Mouse (Mus musculus) bone marrow, adult 2 months (tissue): Measurements from ENCODE around the gene 2010109A12Rik. TPM values are rescaled to one million over a fixed set of nuclear protein-coding genes. Genes with fewer than 3 reads are reported as not detected.

Experiments used
- H3K27ac ChIP-seq: fragments of 200-500 bp; 2 replicates; pipeline ENCODE4 v1.5.1; 2012; ENCODE audit warnings: low read depth, mild to moderate bottlenecking, control low read depth, inconsistent platforms, low read length; ENCODE audit not compliant: control insufficient read depth, poor library complexity, insufficient read depth
- H3K4me1 ChIP-seq: fragments of 200-500 bp; 2 replicates; pipeline ENCODE4 v1.6.1; 2011; ENCODE audit warnings: low read length; ENCODE audit not compliant: control insufficient read depth, insufficient read depth
- H3K4me3 ChIP-seq: fragments of 200-500 bp; replicated peaks from 2 replicates; pipeline ENCODE3; 2011; ENCODE audit warnings: mild to moderate bottlenecking, low read depth, low read length, control low read depth; ENCODE audit not compliant: control insufficient read depth
- CTCF ChIP-seq: fragments of 200-500 bp; IDR thresholded peaks from 2 replicates; pipeline ENCODE4 v1.5.1; 2011; ENCODE audit warnings: low read length, control low read depth; ENCODE audit not compliant: control insufficient read depth, insufficient read depth
- POLR2A ChIP-seq: fragments of 200-500 bp; IDR thresholded peaks from 2 replicates; pipeline ENCODE4 v1.6.1; 2011; ENCODE audit warnings: low read depth, mild to moderate bottlenecking, control low read depth, low read length, borderline replicate concordance; ENCODE audit not compliant: control insufficient read depth
- WGBS: fragments of 180-500 bp; shearing (Covaris S2); methylation state at CpG from one replicate; pipeline ENCODE4 v1.1.7; 2018; 5-methylcytosine and 5-hydroxymethylcytosine counted together
- polyA plus RNA-seq: library from polyadenylated mRNA; stranded (reverse); fragments of >200 nt; gene quantifications from 2 replicates; pipeline ENCODE4 v1.2.4, GENCODE M21; 2011; ENCODE audit warnings: low replicate concordance; ENCODE audit not compliant: missing spikeins, insufficient read depth, insufficient read length

The 2010109A12Rik gene
- polyA plus RNA-seq, 1 experiment, result 4.8 TPM

DNA sequence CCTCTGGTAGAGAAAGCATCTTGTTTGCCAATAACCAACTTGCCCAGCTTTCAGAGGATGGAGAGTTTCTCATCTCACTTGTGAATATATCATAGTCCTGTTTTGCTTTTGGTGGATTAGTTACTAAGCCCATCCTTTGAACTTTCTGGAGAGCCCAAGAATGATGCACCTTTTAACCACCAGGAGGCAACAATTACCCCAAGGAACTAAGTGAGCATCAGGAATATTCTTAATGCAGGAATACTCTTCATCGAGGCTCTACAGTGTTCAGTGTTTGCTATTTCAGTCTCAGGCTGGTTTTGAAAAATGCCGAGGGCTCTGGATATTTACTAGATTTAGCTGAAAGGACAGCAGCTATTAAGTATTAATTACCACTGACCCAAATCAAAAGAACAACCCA lies 26.1 kb upstream of the 2010109A12Rik start:
- TF ChIP-seq CTCF (no peak), POLR2A (no peak)
- Histone ChIP-seq H3K4me1 (no peaks in the 10 kb centered on the region), H3K4me3 (no peak overlapping the region), H3K27ac (no peak overlapping the region)
- WGBS, result 35% methylated on average over 2 of the region's 2 CpGs

DNA sequence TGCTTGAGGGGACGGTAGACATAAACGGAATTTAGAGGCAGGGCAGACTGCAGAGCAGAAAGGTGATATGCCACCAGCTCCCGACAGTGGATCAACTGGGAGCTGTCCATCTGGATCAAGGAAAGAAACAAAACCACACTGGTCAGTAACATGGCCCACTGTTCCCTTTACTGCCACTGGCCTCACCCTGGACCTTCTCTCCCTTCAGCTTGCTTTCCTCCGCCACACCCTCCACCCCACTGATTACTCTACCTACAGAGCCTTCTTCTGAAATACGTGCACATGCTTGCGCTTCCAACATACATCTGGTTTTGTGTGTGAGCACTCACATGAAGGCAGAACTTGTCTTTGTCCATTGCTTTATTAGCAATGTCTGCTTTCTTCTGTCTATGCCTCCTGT lies 23.0 kb upstream of the 2010109A12Rik start:
- TF ChIP-seq CTCF, result no peak
- TF ChIP-seq POLR2A, result no peak
- H3K27ac ChIP-seq, result no peak overlapping the region
- no peaks in the 10 kb centered on the region for H3K4me1 ChIP-seq
- WGBS, result 88% methylated on average over 6 of the region's 6 CpGs
- H3K4me3 ChIP-seq, result no peak overlapping the region

DNA sequence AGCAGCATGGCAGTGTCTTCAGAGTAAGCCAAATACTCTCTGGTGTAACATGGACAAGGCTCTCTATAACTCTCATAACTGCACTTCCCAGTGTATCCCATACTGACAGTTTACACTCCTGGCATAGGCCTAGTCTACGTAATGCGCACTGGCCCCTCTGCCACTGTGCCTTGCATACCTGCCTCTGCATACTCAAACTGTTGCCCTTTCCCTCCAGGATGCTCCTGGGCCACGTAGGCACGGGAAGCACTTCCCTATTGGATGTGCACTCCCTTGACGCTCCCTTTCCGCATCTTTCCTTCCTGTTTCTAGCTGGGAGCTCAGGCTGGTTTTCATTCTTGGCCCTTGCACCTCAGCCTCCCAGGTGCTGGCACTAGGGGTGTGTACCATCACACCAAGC lies 21.8 kb upstream of the 2010109A12Rik start:
- 80% methylated on average over 6 of the region's 6 CpGs for WGBS
- H3K4me3 ChIP-seq, result no peak overlapping the region
- no peak overlapping the region for H3K27ac ChIP-seq
- TF ChIP-seq POLR2A (no peak), CTCF (no peak; the same call in 1 of the 2 replicates)
- no peaks in the 10 kb centered on the region for H3K4me1 ChIP-seq

DNA sequence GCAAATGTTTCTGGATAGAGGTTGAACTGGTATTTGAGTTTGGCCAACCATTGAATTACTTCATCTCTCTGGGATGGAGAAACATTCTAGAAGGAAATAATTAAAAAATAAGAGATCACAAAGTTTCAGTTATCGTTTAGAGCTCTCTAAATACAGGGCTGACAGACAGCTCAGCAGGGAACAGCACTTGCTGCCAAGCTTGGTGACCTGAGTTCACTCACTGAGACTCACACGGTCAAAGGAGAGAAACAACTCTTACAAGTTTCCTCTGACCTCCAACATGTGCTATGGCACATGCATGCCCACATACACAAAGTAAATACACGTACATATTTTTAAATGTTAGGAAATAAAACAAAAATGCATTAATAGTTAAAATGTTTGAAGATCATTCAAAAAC lies 16.7 kb upstream of the 2010109A12Rik start:
- H3K4me1 ChIP-seq, result no peaks in the 10 kb centered on the region
- no peak for TF ChIP-seq POLR2A
- no peak for TF ChIP-seq CTCF
- H3K27ac ChIP-seq, result no peak overlapping the region
- 84% methylated on average over 3 of the region's 3 CpGs for WGBS
- no peak overlapping the region for H3K4me3 ChIP-seq

DNA sequence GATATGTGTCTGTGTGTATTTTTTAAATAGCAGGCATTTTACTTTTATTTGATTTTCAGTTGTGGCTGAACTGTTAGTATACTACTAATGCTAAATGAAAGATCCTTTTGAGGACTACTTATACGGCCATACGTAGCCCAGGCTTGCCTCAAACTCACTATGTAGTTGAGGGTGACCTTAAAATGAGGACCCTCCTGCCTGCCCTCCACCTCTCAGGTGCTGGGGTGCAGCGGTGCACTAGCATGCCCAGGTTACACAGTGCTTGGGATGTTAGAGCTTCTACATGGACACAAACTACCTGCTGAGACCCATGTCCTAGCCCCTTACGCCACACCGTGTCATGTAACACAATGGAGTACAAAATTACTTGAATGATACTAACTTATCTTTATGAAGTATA lies 15.9 kb upstream of the 2010109A12Rik start:
- TF ChIP-seq POLR2A (no peak), CTCF (no peak)
- H3K27ac ChIP-seq, result no peak overlapping the region
- H3K4me1 ChIP-seq, result no peaks in the 10 kb centered on the region
- no peak overlapping the region for H3K4me3 ChIP-seq
- 92% methylated on average over 5 of the region's 5 CpGs for WGBS

DNA sequence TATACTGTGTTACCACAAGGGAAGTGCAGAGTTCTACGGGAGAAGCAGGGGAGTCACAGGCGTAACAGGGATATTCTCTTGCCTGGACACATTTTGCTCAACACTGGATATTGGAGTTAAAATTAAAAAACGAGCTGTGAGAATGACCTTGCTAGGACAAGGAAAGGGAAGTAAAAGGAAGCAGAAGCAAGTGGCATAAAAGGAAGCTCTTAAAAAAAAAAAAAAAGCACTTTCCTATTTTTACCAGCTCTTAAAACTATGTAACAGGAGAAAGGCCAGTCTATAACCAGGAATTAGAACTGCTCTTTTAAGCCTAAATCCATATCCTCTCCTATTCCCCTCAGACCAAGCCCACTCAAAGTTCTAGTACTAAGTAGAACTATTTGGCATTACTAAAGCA lies 8.1 kb upstream of the 2010109A12Rik start:
- Histone ChIP-seq H3K4me3 (no peak overlapping the region), H3K27ac (no peak overlapping the region), H3K4me1 (peaks cover 2% of the 10 kb centered on the region; the same call in 1 of the 2 replicates)
- no peak for TF ChIP-seq POLR2A
- TF ChIP-seq CTCF, result no peak
- WGBS, result 54% methylated on average over 3 of the region's 3 CpGs

DNA sequence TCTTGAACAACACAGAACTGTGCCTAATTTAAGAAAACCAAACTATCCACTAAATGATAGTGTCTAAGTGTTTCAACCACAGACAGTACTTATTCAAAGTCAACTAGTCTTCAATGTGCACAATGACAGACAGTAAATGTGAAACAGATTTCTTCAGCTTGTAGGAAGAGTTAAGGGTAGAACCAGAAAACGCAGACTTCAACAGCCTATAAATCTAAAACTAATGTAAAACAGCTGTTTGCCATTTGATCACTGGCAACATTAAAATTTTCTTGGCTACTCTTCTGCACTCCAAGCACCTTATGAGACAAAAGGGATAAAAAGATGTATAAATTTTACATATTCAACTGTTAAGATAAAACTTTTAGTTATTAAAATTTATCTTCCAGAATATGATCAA lies 5.1 kb upstream of the 2010109A12Rik start:
- WGBS, result 92% methylated on average over 1 of the region's 1 CpGs
- Histone ChIP-seq H3K4me1 (peaks cover 2% of the 10 kb centered on the region; the same call in 1 of the 2 replicates), H3K27ac (no peak overlapping the region), H3K4me3 (no peak overlapping the region)
- no peak for TF ChIP-seq CTCF

DNA sequence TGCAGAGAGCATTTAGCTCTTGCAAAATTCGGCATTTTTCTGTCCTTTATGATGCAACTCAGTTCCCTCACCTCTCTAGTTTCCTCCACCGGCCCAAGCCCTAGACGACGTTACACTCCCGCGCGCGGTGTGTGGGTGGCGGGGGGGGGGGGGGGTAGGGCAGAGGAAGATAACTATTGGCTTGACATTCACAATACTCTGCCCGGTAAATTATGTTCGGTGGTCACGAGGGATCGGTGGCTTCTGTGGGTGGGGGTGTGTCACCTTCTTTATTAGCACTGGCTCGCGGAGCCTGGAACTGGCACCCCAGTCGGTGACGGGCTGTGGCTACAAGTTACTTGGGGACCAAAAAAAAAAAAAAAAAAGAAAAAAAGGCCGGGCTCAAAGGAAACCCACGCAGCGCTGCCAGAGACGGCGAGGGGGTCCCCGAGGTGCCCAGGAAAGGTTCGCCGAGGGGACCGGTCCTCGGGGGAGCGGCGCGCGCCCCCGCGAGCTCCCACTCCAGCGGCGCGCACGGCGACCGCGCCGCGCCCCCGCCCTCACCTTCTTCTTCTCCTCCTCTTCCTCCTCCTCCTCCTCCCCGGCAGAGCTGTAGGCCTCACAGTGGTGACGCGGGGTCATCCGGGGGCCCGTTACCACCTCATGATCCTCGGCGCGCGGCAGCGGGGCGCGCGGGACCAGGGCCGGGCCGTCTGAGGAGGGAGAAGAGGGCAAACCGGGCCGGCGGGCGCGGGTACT lies 778 bp upstream of the 2010109A12Rik start:
- H3K27ac ChIP-seq, result peak overlapping the region; percentile 99
- under 1% methylated on average over 63 of the region's 63 CpGs for WGBS
- H3K4me3 ChIP-seq, result peak overlapping the region; percentile 98
- no peaks in the 10 kb centered on the region for H3K4me1 ChIP-seq
- TF ChIP-seq CTCF (no peak), POLR2A (no peak; the same call in 1 of the 2 replicates)

DNA sequence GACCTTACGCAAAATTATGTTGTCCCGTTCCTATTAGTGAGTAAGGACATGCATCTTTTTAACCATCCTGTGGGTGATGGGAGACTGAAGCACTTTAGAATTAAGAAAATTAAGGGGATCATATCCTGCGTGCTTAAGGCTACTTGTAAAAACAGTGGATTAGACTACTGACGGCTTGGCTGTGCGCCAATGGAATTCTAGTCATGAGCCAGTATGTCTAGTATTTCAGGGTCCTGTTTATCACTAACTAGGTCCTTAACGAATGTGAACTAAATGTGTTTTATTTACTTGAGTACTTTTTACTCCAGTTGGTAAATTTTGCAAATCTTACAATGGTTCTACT lies 659 bp downstream of the 2010109A12Rik start:
- Histone ChIP-seq H3K4me3 (peak overlapping the region; percentile 98), H3K4me1 (no peaks in the 10 kb centered on the region), H3K27ac (peak overlapping the region; percentile 99; the same call in 1 of the 2 replicates)
- TF ChIP-seq POLR2A (no peak), CTCF (no peak)
- WGBS, result 7% methylated on average over 6 of the region's 6 CpGs
